Mouse (Mus musculus) CH12.LX (cell line): ENCODE results near the gene Arpc1a.
"Not testable (repeated sequence)": the region's sequence is repeated elsewhere in the genome, so short reads cannot be mapped to it uniquely, and the experiment has no call there.

Experiments used
- CHD2 ChIP-seq: IDR thresholded peaks from 2 replicates; pipeline ENCODE4 v1.6.1; 2011; ENCODE audit warnings: low read length, improper control_type of control experiment
- CTCF ChIP-seq, 2 experiments: IDR thresholded peaks in 1 of 2; conservative IDR thresholded peaks in 1 of 2; 2 replicates each; pipeline ENCODE4 v1.5.1; 2011 to 2012; ENCODE audit warnings: low read depth in 2 of 2, low read length in 2 of 2, improper control_type of control experiment in 1 of 2, inconsistent platforms in 1 of 2, mild to moderate bottlenecking in 1 of 2, moderate library complexity in 1 of 2
- EP300 ChIP-seq: IDR thresholded peaks from 2 replicates; pipeline ENCODE4 v1.6.1; 2011; ENCODE audit warnings: low read length, improper control_type of control experiment
- HCFC1 ChIP-seq: IDR thresholded peaks from 2 replicates; pipeline ENCODE4 v1.6.1; 2012; ENCODE audit warnings: low read depth, mild to moderate bottlenecking, inconsistent platforms, low read length, improper control_type of control experiment
- MAFK ChIP-seq: IDR thresholded peaks from 2 replicates; pipeline ENCODE4 v1.6.1; 2011; ENCODE audit warnings: low read length, improper control_type of control experiment; ENCODE audit not compliant: insufficient replicate concordance
- MAZ ChIP-seq: IDR thresholded peaks from 2 replicates; pipeline ENCODE4 v1.6.1; 2012; ENCODE audit warnings: low read depth, mild to moderate bottlenecking, inconsistent platforms, low read length, improper control_type of control experiment, moderate library complexity
- PAX5 ChIP-seq: IDR thresholded peaks from 2 replicates; pipeline ENCODE4 v1.6.1; 2012; ENCODE audit warnings: low read length, inconsistent platforms, mixed read lengths
- POLR2A ChIP-seq: IDR thresholded peaks from 2 replicates; pipeline ENCODE4 v1.6.1; 2011; ENCODE audit warnings: low read depth, mild to moderate bottlenecking, improper control_type of control experiment, low read length
- POLR2AphosphoS2 ChIP-seq: IDR thresholded peaks from 2 replicates; pipeline ENCODE4 v1.6.1; 2011; ENCODE audit warnings: low read depth, low read length, improper control_type of control experiment
- RCOR1 ChIP-seq: conservative IDR thresholded peaks from 2 replicates; pipeline ENCODE4 v1.6.1; 2012; ENCODE audit warnings: low read depth, mild to moderate bottlenecking, inconsistent platforms, low read length, improper control_type of control experiment
- SMC3 ChIP-seq: IDR thresholded peaks from 2 replicates; pipeline ENCODE4 v1.6.1; 2011; ENCODE audit warnings: low read depth, low read length, improper control_type of control experiment
- TBP ChIP-seq: conservative IDR thresholded peaks from 2 replicates; pipeline ENCODE4 v1.6.1; 2011; ENCODE audit warnings: low read depth, low read length, improper control_type of control experiment
- TCF12 ChIP-seq: IDR thresholded peaks from 2 replicates; pipeline ENCODE4 v1.6.1; 2014; ENCODE audit warnings: low read depth, mild to moderate bottlenecking, inconsistent platforms, low read length, improper control_type of control experiment

- TF ChIP-seq CTCF (conservative IDR thresholded peaks at IDR 0.05 in 1 of 2, IDR thresholded peaks at IDR 0.05 in 1 of 2; ENCODE audit: low read depth in 2 of 2, low read length in 2 of 2); EP300; MAZ; POLR2A; TCF12; CHD2; SMC3; MAFK; TBP; POLR2AphosphoS2; HCFC1; PAX5; RCOR1: not testable (repeated sequence)
These were observed 17.8 kb downstream of the Arpc1a start for GRCm38 (mm10) chr5:145101451-145101850.
